Mouse (Mus musculus): ENCODE results near the gene Pknox1.
"Not testable (repeated sequence)": the region's sequence is repeated elsewhere in the genome, so short reads cannot be mapped to it uniquely, and the experiment has no call there.

The Pknox1 gene

GRCm38 (mm10) chr17:31597957-31598356, 33.4 kb downstream of the Pknox1 start:
- no peak for DNase-seq (ENCODE audit: low spot score)

GRCm38 (mm10) chr17:31598593-31598992, 34.1 kb downstream of the Pknox1 start:
- DNase-seq (ENCODE audit: low spot score) = no peak

GRCm38 (mm10) chr17:31606424-31606823, 41.9 kb downstream of the Pknox1 start:
- DNase-seq (ENCODE audit: low spot score) = no peak

GRCm38 (mm10) chr17:31607256-31607951, 42.9 kb downstream of the Pknox1 start:
- DNase-seq (ENCODE audit: low spot score) = no peak

- not testable (repeated sequence) for DNase-seq (ENCODE audit: low spot score)
Measured at GRCm38 (mm10) chr17:31609173-31609572, 44.6 kb downstream of the Pknox1 start.

- no peak for DNase-seq (ENCODE audit: low spot score)
Measured at GRCm38 (mm10) chr17:31609895-31610294, 45.4 kb downstream of the Pknox1 start.

- DNase-seq (ENCODE audit: low spot score) = no peak
Measured at GRCm38 (mm10) chr17:31613086-31613755, 48.7 kb downstream of the Pknox1 start.

GRCm38 (mm10) chr17:31623101-31623500, 58.6 kb downstream of the Pknox1 start:
- DNase-seq (ENCODE audit: low spot score) = no peak

GRCm38 (mm10) chr17:31627961-31628360, 63.4 kb downstream of the Pknox1 start:
- DNase-seq (ENCODE audit: low spot score) = no peak

- DNase-seq (ENCODE audit: low spot score) = no peak
Measured at GRCm38 (mm10) chr17:31631081-31631800, 66.7 kb downstream of the Pknox1 start.

GRCm38 (mm10) chr17:31633007-31633406, 68.5 kb downstream of the Pknox1 start:
- no peak for DNase-seq (ENCODE audit: low spot score)

- no peak for DNase-seq (ENCODE audit: low spot score)
Measured at GRCm38 (mm10) chr17:31634896-31635295, 70.4 kb downstream of the Pknox1 start.

- peak; percentile 27 for DNase-seq (ENCODE audit: low spot score)
Measured at GRCm38 (mm10) chr17:31635781-31636180, 71.2 kb downstream of the Pknox1 start.

- peak; percentile 21 for DNase-seq (ENCODE audit: low spot score)
Measured at GRCm38 (mm10) chr17:31636277-31636941, 71.9 kb downstream of the Pknox1 start.

- DNase-seq (ENCODE audit: low spot score) = peak; percentile 86
Measured at GRCm38 (mm10) chr17:31636942-31637811, 72.6 kb downstream of the Pknox1 start, which contains the start of gene Cbs. TSS of gene Cbs (minus strand) at chr17:31637238.

GRCm38 (mm10) chr17:31637866-31638570, 73.5 kb downstream of the Pknox1 start:
- DNase-seq (ENCODE audit: low spot score) = peak; percentile 61

GRCm38 (mm10) chr17:31639651-31640050, 75.1 kb downstream of the Pknox1 start:
- DNase-seq (ENCODE audit: low spot score) = peak; percentile 91

GRCm38 (mm10) chr17:31642331-31642730, 77.8 kb downstream of the Pknox1 start:
- DNase-seq (ENCODE audit: low spot score) = no peak

- no peak for DNase-seq (ENCODE audit: low spot score)
Measured at GRCm38 (mm10) chr17:31642913-31643312, 78.4 kb downstream of the Pknox1 start.

GRCm38 (mm10) chr17:31646199-31647002, 81.9 kb downstream of the Pknox1 start:
- DNase-seq (ENCODE audit: low spot score) = no peak
